Comparison of ENCODE assay signal across 8 mouse cellular contexts in the genomic region with DNA sequence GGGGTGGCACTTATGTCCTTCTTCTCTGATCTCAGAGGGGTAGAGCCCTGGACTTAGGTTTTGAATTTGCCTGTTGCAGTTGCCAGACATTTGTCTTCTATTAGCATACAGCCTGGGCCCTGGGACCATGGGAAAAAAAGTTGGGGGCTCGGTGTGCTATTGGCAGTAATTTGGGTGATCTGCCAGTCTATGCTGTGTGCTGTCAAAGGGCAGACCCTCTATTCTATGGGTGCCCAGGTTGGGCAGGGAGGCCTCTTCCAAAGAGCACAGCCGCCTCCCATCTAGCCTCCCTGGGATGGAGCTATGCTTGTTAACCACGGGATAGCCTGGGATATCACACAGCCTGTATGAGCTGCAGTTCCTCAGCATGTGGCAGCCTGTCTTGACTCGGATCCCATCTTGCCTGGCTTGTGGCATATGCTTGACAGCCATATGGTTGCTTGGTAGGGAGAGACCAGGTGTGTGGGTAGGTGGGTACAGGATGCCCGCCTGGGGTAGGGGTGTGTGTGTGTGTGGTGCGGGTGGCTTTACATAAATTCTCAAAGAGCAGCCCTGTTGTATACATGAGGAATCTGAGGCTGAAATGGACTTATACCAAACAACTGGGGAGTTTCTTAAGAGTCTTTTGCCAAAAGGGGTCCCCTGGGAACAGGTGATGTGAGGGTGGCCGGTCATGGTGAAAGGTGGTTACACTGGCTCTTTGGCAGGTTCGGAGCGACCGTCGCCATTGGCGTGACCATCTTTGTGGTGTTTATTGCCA. TPM values are rescaled to one million over a fixed set of nuclear protein-coding genes. Genes with fewer than 3 reads are reported as not detected.
A peak's percentile ranks its signal among the peaks of the same experiment; 100 is the strongest.
DNase-seq lines count a peak whose midpoint lies in the region; ATAC-seq and TF ChIP-seq lines count a peak whose summit lies in the region.

No protein-coding gene starts in this region.

- no peak for ATAC-seq in limb, embryonic 11.5 days (ENCODE audit: insufficient number of reproducible peaks, low FRiP score, low TSS enrichment, low read depth)

- no peak for TF ChIP-seq POLR2A in spleen, adult 2 months (IDR thresholded peaks at IDR 0.05; ENCODE audit: low read depth, low read length)

- peak; percentile 54 for DNase-seq in cerebellum, adult 9-11 months
- DNase-seq in cerebellum, postnatal 4 days (ENCODE audit: low spot score in 2 of 2): no peak
- no peak for DNase-seq in spleen, adult 2 months (ENCODE audit: low read depth in 1 of 2, low spot score in 2 of 2)
- DNase-seq in spleen, postnatal 36 days (ENCODE audit: low spot score in 2 of 2): no peak
- DNase-seq in limb, embryonic 11.5 days (ENCODE audit: low spot score): no peak
- peak; percentile 31 for DNase-seq in splenic B cell, adult 2 months (ENCODE audit: low read depth, low spot score)
- DNase-seq in adrenal gland, postnatal 25 days: no peak
- no peak for DNase-seq in layer of hippocampus, adult 9-10 months (ENCODE audit: low spot score)

- WGBS in spleen, adult 2 months: 66% methylated on average over 12 of the region's 12 CpGs
- 87% methylated on average over 12 of the region's 12 CpGs for WGBS in limb, embryonic 11.5 days

- no peak for TF ChIP-seq CTCF in spleen, adult 2 months (IDR thresholded peaks at IDR 0.05; ENCODE audit: extremely low read depth, insufficient read depth, insufficient read length, insufficient replicate concordance)

- H3K36me3 ChIP-seq in spleen, adult 2 months (ENCODE audit: control insufficient read depth, insufficient read depth, low read length): peaks cover 41% of the 10 kb centered on the region
- peaks cover 11% of the 10 kb centered on the region; the same call in 1 of the 2 replicates for H3K36me3 ChIP-seq in limb, embryonic 11.5 days (ENCODE audit: control insufficient read depth, insufficient read depth, low read length)
- H3K36me3 ChIP-seq in splenic B cell, adult 2 months (ENCODE audit: control insufficient read depth, insufficient read depth, low read length, poor library complexity, severe bottlenecking): peaks cover 13% of the 10 kb centered on the region

- peak overlapping the region; percentile 24; the same call in 1 of the 2 replicates for H3K4me2 ChIP-seq in limb, embryonic 11.5 days (ENCODE audit: low read depth, severe bottlenecking)

- H3K4me3 ChIP-seq in spleen, adult 2 months (ENCODE audit: extremely low read depth, insufficient read depth, insufficient read length): peak overlapping the region; percentile 64
- H3K4me3 ChIP-seq in limb, embryonic 11.5 days (ENCODE audit: low read depth, low read length): no peak overlapping the region

- no peaks in the 10 kb centered on the region for H3K9me3 ChIP-seq in limb, embryonic 11.5 days (ENCODE audit: control insufficient read depth, low read length)

- H3K27ac ChIP-seq in spleen, adult 2 months (ENCODE audit: insufficient read depth, low read length): peak overlapping the region; percentile 99
- 0 out of 2 replicates have a peak overlapping the region, but pooled peaks have one; percentile 30 for H3K27ac ChIP-seq in limb, embryonic 11.5 days (replicated peaks; ENCODE audit: low read depth, low read length)

- H3K4me1 ChIP-seq in spleen, adult 2 months (ENCODE audit: control insufficient read depth, insufficient read depth, insufficient read length): peaks cover 29% of the 10 kb centered on the region; the same call in 1 of the 2 replicates
- peaks cover 11% of the 10 kb centered on the region for H3K4me1 ChIP-seq in limb, embryonic 11.5 days (ENCODE audit: control insufficient read depth, insufficient read depth, low read length)

- H3K9ac ChIP-seq in limb, embryonic 11.5 days (ENCODE audit: low read length): no peak overlapping the region

- no peaks in the 10 kb centered on the region for H3K27me3 ChIP-seq in spleen, adult 2 months (ENCODE audit: control insufficient read depth, insufficient read depth, low read length)
- H3K27me3 ChIP-seq in limb, embryonic 11.5 days (ENCODE audit: control insufficient read depth, insufficient read depth, low read length): no peaks in the 10 kb centered on the region
- H3K27me3 ChIP-seq in splenic B cell, adult 2 months (ENCODE audit: control insufficient read depth, insufficient read depth, low read length, poor library complexity, severe bottlenecking): no peaks in the 10 kb centered on the region

RNA-seq across cellular contexts. Expression of a gene that starts 4.1 kb away (rescaled TPM):
- polyA plus RNA-seq in spleen, adult 2 months (2012; rRNA removed): 137 and 262 TPM in 2 replicates
- 5.5 and 8.2 TPM in 2 replicates for polyA plus RNA-seq in limb, embryonic 11.5 days (2014; fragmentation: Nextera tagmentation; extraction: Ambion mirVana)
- total RNA-seq in adrenal gland, postnatal 25 days (2021): 18.8 and 23.3 TPM in 2 replicates

RNA-seq across cellular contexts. Expression of a gene that starts 17.1 kb away (rescaled TPM):
- 4,319 and 4,795 TPM in 2 replicates for polyA plus RNA-seq in spleen, adult 2 months (2012; rRNA removed)
- polyA plus RNA-seq in limb, embryonic 11.5 days (2014; fragmentation: Nextera tagmentation; extraction: Ambion mirVana): 38.9 and 43.3 TPM in 2 replicates
- total RNA-seq in adrenal gland, postnatal 25 days (2021): 119 TPM in 2 replicates

RNA-seq across cellular contexts. Expression of a gene that starts 18.5 kb away (rescaled TPM):
- 16.2 and 17.0 TPM in 2 replicates for polyA plus RNA-seq in spleen, adult 2 months (2012; rRNA removed)
- polyA plus RNA-seq in limb, embryonic 11.5 days (2014; fragmentation: Nextera tagmentation; extraction: Ambion mirVana): 28.4 and 30.6 TPM in 2 replicates
- 18.1 and 20.5 TPM in 2 replicates for total RNA-seq in adrenal gland, postnatal 25 days (2021)

RNA-seq across cellular contexts. Expression of a gene that starts 26.8 kb away (rescaled TPM):
- polyA plus RNA-seq in spleen, adult 2 months (2012; rRNA removed): 5.1 and 5.2 TPM in 2 replicates
- 13.9 and 14.9 TPM in 2 replicates for polyA plus RNA-seq in limb, embryonic 11.5 days (2014; fragmentation: Nextera tagmentation; extraction: Ambion mirVana)
- 15.7 and 21.0 TPM in 2 replicates for total RNA-seq in adrenal gland, postnatal 25 days (2021)

RNA-seq across cellular contexts. Expression of a gene that starts 26.9 kb away (rescaled TPM):
- 10.2 and 16.4 TPM in 2 replicates for polyA plus RNA-seq in spleen, adult 2 months (2012; rRNA removed)
- 864 and 871 TPM in 2 replicates for polyA plus RNA-seq in limb, embryonic 11.5 days (2014; fragmentation: Nextera tagmentation; extraction: Ambion mirVana)
- total RNA-seq in adrenal gland, postnatal 25 days (2021): 370 and 418 TPM in 2 replicates

Comparison
In these comparisons a context has a peak if more than half of its experiments do, and no peak if none do; other contexts are left out.
1. DNase-seq: peak in cerebellum, adult 9-11 months (single experiment) and splenic B cell, adult 2 months (single experiment); none in cerebellum, postnatal 4 days (0 of 2), spleen, adult 2 months (0 of 2), spleen, postnatal 36 days (0 of 2), limb, embryonic 11.5 days (single experiment), adrenal gland, postnatal 25 days (single experiment) and layer of hippocampus, adult 9-10 months (single experiment).
2. RNA of a gene that starts 4.1 kb away (polyA plus RNA-seq): 137 to 262 TPM in spleen, adult 2 months; 5.5 to 8.2 TPM in limb, embryonic 11.5 days; every median in the first group is over 10 times any median in the second.
3. RNA of a gene that starts 17.1 kb away (polyA plus RNA-seq): 4,319 to 4,795 TPM in spleen, adult 2 months; 38.9 to 43.3 TPM in limb, embryonic 11.5 days; every median in the first group is over 10 times any median in the second.